Mouse (Mus musculus) left cerebral cortex, adult 2 months (tissue): Measurements from ENCODE around the gene Gm5891. TPM values are rescaled to one million over a fixed set of nuclear protein-coding genes. Genes with fewer than 3 reads are reported as not detected.
"Not testable (repeated sequence)": the region's sequence is repeated elsewhere in the genome, so short reads cannot be mapped to it uniquely, and the experiment has no call there.

Experiments used
- DNase-seq, 2 experiments: peaks; one replicate each; pipeline ENCODE4 v3.0.0; 2021 to 2022; ENCODE audit warnings: low spot score in 2 of 2, mixed read lengths in 1 of 2; ENCODE audit errors: extremely low spot score in 1 of 2
- H3K27ac ChIP-seq: fragments of 200-600 bp; 2 replicates; pipeline ENCODE4 v1.8.1; 2022
- H3K4me3 ChIP-seq: fragments of 200-600 bp; 2 replicates; pipeline ENCODE4 v1.8.1; 2022
- intact Hi-C: fragments of 180-260 bp; cut with DNase I; formaldehyde crosslinking; loops from one replicate; pipeline ENCODE4 v1.15.1; 2025
- long read RNA-seq, 2 experiments: library from polyadenylated mRNA; stranded (forward); transcript quantifications; one replicate each; pipeline ENCODE4 v2.0.0; 2021; ENCODE audit warnings: borderline mapping rate in 2 of 2
- total RNA-seq, 2 experiments: library from RNA; stranded (reverse); gene quantifications; 2 replicates each; pipeline ENCODE4 v1.2.3; 2021

The Gm5891 gene
- total RNA-seq, result not detected
- long read RNA-seq, experiment 1, result 0 reads
- long read RNA-seq, experiment 2, result 0 reads

- intact Hi-C loops, H3K4me3 ChIP-seq, H3K27ac ChIP-seq, DNase-seq: not testable (repeated sequence)
Measured at GRCm38 (mm10) chr7:21921191-21921590, at the start of gene Gm5891. TSS of gene Gm5891 (minus strand) at chr7:21921291.

Other genes with a start within 250 kb of the Gm5891 start
- gene Gm4175, start 159.8 kb downstream of the Gm5891 start, total RNA-seq, result not detected
- not detected for gene Gm4177, start 124.6 kb downstream of the Gm5891 start, total RNA-seq
- not detected for gene Vmn1r135, start 88.9 kb downstream of the Gm5891 start, total RNA-seq
- gene Gm5725, start 77.0 kb downstream of the Gm5891 start, total RNA-seq, result not detected
- not detected for gene Vmn1r137, start 73.3 kb upstream of the Gm5891 start, total RNA-seq
- gene Vmn1r138, start 107.6 kb upstream of the Gm5891 start, total RNA-seq, result not detected
- not detected for gene Gm6176, start 135.0 kb upstream of the Gm5891 start, total RNA-seq
- not detected for gene Vmn1r139, start 147.8 kb upstream of the Gm5891 start, total RNA-seq
- not detected for gene Gm16451, start 197.0 kb upstream of the Gm5891 start, total RNA-seq
- gene Gm10666, start 213.4 kb upstream of the Gm5891 start, total RNA-seq, result not detected
- gene Vmn1r142, start 242.7 kb upstream of the Gm5891 start, total RNA-seq, result not detected